Mouse (Mus musculus): ENCODE results near the gene Ppp2r3d. TPM values are rescaled to one million over a fixed set of nuclear protein-coding genes. Genes with fewer than 3 reads are reported as not detected.

Ppp2r3d gene
- total RNA-seq, 2 experiments from 2014 or later, result 1.5 to 5.6 TPM

- ATAC-seq (replicated peaks; ENCODE audit: low FRiP score, poor library complexity, severe bottlenecking), result no peak
Measured at GRCm38 (mm10) chr9:124422427-124422826, 54.3 kb downstream of the Ppp2r3d start.

GRCm38 (mm10) chr9:124412921-124413320 lies 63.8 kb downstream of the Ppp2r3d start:
- no peak for ATAC-seq (replicated peaks; ENCODE audit: low FRiP score, poor library complexity, severe bottlenecking)

GRCm38 (mm10) chr9:124411553-124411952 lies 65.1 kb downstream of the Ppp2r3d start:
- no peak for ATAC-seq (replicated peaks; ENCODE audit: low FRiP score, poor library complexity, severe bottlenecking)

- ATAC-seq (replicated peaks; ENCODE audit: low FRiP score, poor library complexity, severe bottlenecking), result no peak
Measured at GRCm38 (mm10) chr9:124408564-124408963, 68.1 kb downstream of the Ppp2r3d start.

Other genes starting within 250 kb of the Ppp2r3d start
- 1.2 and 1.7 TPM in 2 replicates for gene 2010315B03Rik, start 164.2 kb downstream of the Ppp2r3d start, total RNA-seq (2015; ENCODE audit: low replicate concordance)
- gene 2010315B03Rik, start 164.2 kb downstream of the Ppp2r3d start, total RNA-seq (2017; ENCODE audit: low replicate concordance), result 2.0 and 5.9 TPM in 2 replicates
- not detected in 2 replicates for gene Gm21836, start 16.9 kb upstream of the Ppp2r3d start, total RNA-seq (2015; ENCODE audit: low replicate concordance)
- gene Gm21836, start 16.9 kb upstream of the Ppp2r3d start, total RNA-seq (2017; ENCODE audit: low replicate concordance), result not detected in 2 replicates